Mouse (Mus musculus): Measurements from ENCODE around the gene Klhdc7a. TPM values are rescaled to one million over a fixed set of nuclear protein-coding genes. Genes with fewer than 3 reads are reported as not detected.

Gene Klhdc7a
- polyA plus RNA-seq, 1 experiment = 0.02 TPM

GRCm38 (mm10) chr4:139978716-139979115 is 10.9 kb upstream of the Klhdc7a start:
- TF ChIP-seq CTCF (IDR thresholded peaks at IDR 0.05; ENCODE audit: control insufficient read depth, insufficient read depth, insufficient read length) (no peak), MAX (IDR thresholded peaks at IDR 0.05) (no peak), CEBPB (IDR thresholded peaks at IDR 0.05; ENCODE audit: low read depth) (no peak)
- no peaks in the 10 kb centered on the region for H3K79me3 ChIP-seq (ENCODE audit: low read depth)

GRCm38 (mm10) chr4:139977308-139977781 is 9.5 kb upstream of the Klhdc7a start:
- Histone ChIP-seq H3K36me3 (ENCODE audit: control insufficient read depth, insufficient read depth) (no peaks in the 10 kb centered on the region), H3ac (ENCODE audit: control insufficient read depth, insufficient read length, low read depth) (no peak overlapping the region), H3K27me3 (ENCODE audit: control insufficient read depth, insufficient read depth, insufficient read length) (peaks cover 17% of the 10 kb centered on the region), H3K79me2 (ENCODE audit: control insufficient read depth, insufficient read depth) (no peaks in the 10 kb centered on the region), H3K79me3 (ENCODE audit: low read depth) (no peaks in the 10 kb centered on the region), H3K4me3 (ENCODE audit: insufficient read depth, poor library complexity, severe bottlenecking) (no peak overlapping the region)
- no peak for TF ChIP-seq FOSL1 (IDR thresholded peaks at IDR 0.05; ENCODE audit: insufficient read depth, low read length, poor library complexity, severe bottlenecking)

More at GRCm38 (mm10) chr4:139978716-139979115, 10.9 kb upstream of the Klhdc7a start:
- Histone ChIP-seq H3ac (ENCODE audit: control insufficient read depth, insufficient read length, low read depth) (no peak overlapping the region), H3K79me2 (ENCODE audit: control insufficient read depth, insufficient read depth) (no peaks in the 10 kb centered on the region), H3K4me3 (ENCODE audit: insufficient read depth, poor library complexity, severe bottlenecking) (no peak overlapping the region), H3K36me3 (ENCODE audit: control insufficient read depth, insufficient read depth) (no peaks in the 10 kb centered on the region), H3K27me3 (ENCODE audit: control insufficient read depth, insufficient read depth, insufficient read length) (peaks cover 10% of the 10 kb centered on the region)

- no peaks in the 10 kb centered on the region for H3K79me2 ChIP-seq (ENCODE audit: control insufficient read depth, insufficient read depth)
- H3K27me3 ChIP-seq (ENCODE audit: control insufficient read depth, insufficient read depth, insufficient read length) = peaks cover 17% of the 10 kb centered on the region
- TF ChIP-seq FOSL1 (IDR thresholded peaks at IDR 0.05; ENCODE audit: insufficient read depth, low read length, poor library complexity, severe bottlenecking) = no peak
- no peak for TF ChIP-seq CTCF (IDR thresholded peaks at IDR 0.05; ENCODE audit: control insufficient read depth, insufficient read depth, insufficient read length)
- no peak for TF ChIP-seq USF1 (IDR thresholded peaks at IDR 0.05; ENCODE audit: low read depth)
- TF ChIP-seq CEBPB (IDR thresholded peaks at IDR 0.05; ENCODE audit: low read depth) = no peak
- TF ChIP-seq MAX (IDR thresholded peaks at IDR 0.05) = no peak
- no peak for TF ChIP-seq MYOD1 (IDR thresholded peaks at IDR 0.05; ENCODE audit: control insufficient read depth, insufficient read length, low read depth)
- TF ChIP-seq MYOG (IDR thresholded peaks at IDR 0.05; ENCODE audit: control insufficient read depth, extremely low read depth, insufficient read length) = no peak
- no peaks in the 10 kb centered on the region for H3K36me3 ChIP-seq (ENCODE audit: control insufficient read depth, insufficient read depth)
- H3K4me3 ChIP-seq (ENCODE audit: insufficient read depth, poor library complexity, severe bottlenecking) = no peak overlapping the region
- no peak overlapping the region for H3ac ChIP-seq (ENCODE audit: control insufficient read depth, insufficient read length, low read depth)
- H3K79me3 ChIP-seq (ENCODE audit: low read depth) = no peaks in the 10 kb centered on the region
Observed at GRCm38 (mm10) chr4:139974506-139974905, 6.7 kb upstream of the Klhdc7a start.

- no peaks in the 10 kb centered on the region for H3K79me2 ChIP-seq (ENCODE audit: control insufficient read depth, insufficient read depth)
- no peak overlapping the region for H3K4me3 ChIP-seq (ENCODE audit: insufficient read depth, poor library complexity, severe bottlenecking)
- no peak overlapping the region for H3ac ChIP-seq (ENCODE audit: control insufficient read depth, insufficient read length, low read depth)
- H3K36me3 ChIP-seq (ENCODE audit: control insufficient read depth, insufficient read depth) = no peaks in the 10 kb centered on the region
- no peaks in the 10 kb centered on the region for H3K79me3 ChIP-seq (ENCODE audit: low read depth)
- peaks cover 19% of the 10 kb centered on the region for H3K27me3 ChIP-seq (ENCODE audit: control insufficient read depth, insufficient read depth, insufficient read length)
- TF ChIP-seq CTCF (IDR thresholded peaks at IDR 0.05; ENCODE audit: control insufficient read depth, insufficient read depth, insufficient read length) (no peak), FOSL1 (IDR thresholded peaks at IDR 0.05; ENCODE audit: insufficient read depth, low read length, poor library complexity, severe bottlenecking) (no peak), CEBPB (IDR thresholded peaks at IDR 0.05; ENCODE audit: low read depth) (no peak), MAX (IDR thresholded peaks at IDR 0.05) (no peak)
Observed at GRCm38 (mm10) chr4:139967475-139967891, 343 bp downstream of the Klhdc7a start.

- no peaks in the 10 kb centered on the region for H3K36me3 ChIP-seq (ENCODE audit: control insufficient read depth, insufficient read depth)
- H3K27me3 ChIP-seq (ENCODE audit: control insufficient read depth, insufficient read depth, insufficient read length) = peaks cover 19% of the 10 kb centered on the region
- no peaks in the 10 kb centered on the region for H3K79me2 ChIP-seq (ENCODE audit: control insufficient read depth, insufficient read depth)
- TF ChIP-seq CTCF (IDR thresholded peaks at IDR 0.05; ENCODE audit: control insufficient read depth, insufficient read depth, insufficient read length) (no peak), MAX (IDR thresholded peaks at IDR 0.05) (no peak)
- no peak overlapping the region for H3K4me3 ChIP-seq (ENCODE audit: insufficient read depth, poor library complexity, severe bottlenecking)
- H3K79me3 ChIP-seq (ENCODE audit: low read depth) = no peaks in the 10 kb centered on the region
- no peak overlapping the region for H3ac ChIP-seq (ENCODE audit: control insufficient read depth, insufficient read length, low read depth)
Observed at GRCm38 (mm10) chr4:139966981-139967380, 845 bp downstream of the Klhdc7a start.

GRCm38 (mm10) chr4:139965596-139966185 is 2.1 kb downstream of the Klhdc7a start:
- H3K27me3 ChIP-seq (ENCODE audit: control insufficient read depth, insufficient read depth, insufficient read length) = peaks cover 19% of the 10 kb centered on the region
- no peaks in the 10 kb centered on the region for H3K79me3 ChIP-seq (ENCODE audit: low read depth)
- no peaks in the 10 kb centered on the region for H3K36me3 ChIP-seq (ENCODE audit: control insufficient read depth, insufficient read depth)
- H3K4me3 ChIP-seq (ENCODE audit: insufficient read depth, poor library complexity, severe bottlenecking) = no peak overlapping the region
- no peak overlapping the region for H3ac ChIP-seq (ENCODE audit: control insufficient read depth, insufficient read length, low read depth)
- no peaks in the 10 kb centered on the region for H3K79me2 ChIP-seq (ENCODE audit: control insufficient read depth, insufficient read depth)
- TF ChIP-seq MAX (IDR thresholded peaks at IDR 0.05) = no peak
- no peak for TF ChIP-seq FOSL1 (IDR thresholded peaks at IDR 0.05; ENCODE audit: insufficient read depth, low read length, poor library complexity, severe bottlenecking)
- no peak for TF ChIP-seq CTCF (IDR thresholded peaks at IDR 0.05; ENCODE audit: control insufficient read depth, insufficient read depth, insufficient read length)
- no peak for TF ChIP-seq USF1 (IDR thresholded peaks at IDR 0.05; ENCODE audit: low read depth)
- no peak for TF ChIP-seq MYOG (IDR thresholded peaks at IDR 0.05; ENCODE audit: control insufficient read depth, extremely low read depth, insufficient read length)
- TF ChIP-seq MYOD1 (IDR thresholded peaks at IDR 0.05; ENCODE audit: control insufficient read depth, insufficient read length, low read depth) = no peak
